Mouse (Mus musculus): ENCODE results near the gene Pde3a. TPM values are rescaled to one million over a fixed set of nuclear protein-coding genes. Genes with fewer than 3 reads are reported as not detected.

Pde3a gene
- polyA plus RNA-seq, 1 experiment from 2014 or later: 6.3 TPM

DNA sequence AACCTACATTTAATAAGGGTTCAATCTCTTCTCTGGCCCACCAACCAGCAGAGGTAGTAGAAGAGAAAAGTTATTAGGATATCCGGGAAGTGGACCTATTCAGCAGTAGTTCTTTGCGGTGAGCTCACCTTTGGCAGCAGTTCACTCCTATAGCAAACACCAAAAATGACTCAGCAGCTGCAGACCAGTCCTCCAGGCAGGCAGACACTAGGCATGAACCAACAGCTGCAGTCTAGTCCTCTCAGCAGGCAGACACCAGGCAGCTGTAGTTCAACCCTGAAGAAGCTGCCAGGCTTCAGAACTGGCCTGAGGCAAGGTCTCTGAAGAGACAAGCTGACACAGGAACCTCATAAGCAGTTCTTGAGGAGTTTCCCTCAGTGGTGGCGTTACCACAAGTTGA, 207.5 kb downstream of the Pde3a start:
- WGBS: 86% methylated on average over 3 of the region's 3 CpGs
- Histone ChIP-seq H3K4me1 (0 out of 2 replicates have a peak, but pooled peaks cover 7% of the 10 kb centered on the region), H3K27me3 (no peaks in the 10 kb centered on the region), H3K9ac (no peak overlapping the region), H3K27ac (no peak overlapping the region), H3K4me2 (no peak overlapping the region), H3K9me3 (no peaks in the 10 kb centered on the region), H3K36me3 (no peaks in the 10 kb centered on the region), H3K4me3 (no peak overlapping the region)
- no peak for ATAC-seq (ENCODE audit: insufficient number of reproducible peaks, insufficient read depth, low FRiP score, low TSS enrichment, low read depth)

GRCm38 (mm10) chr6:141470251-141470650, 221.2 kb downstream of the Pde3a start:
- H3K4me1 ChIP-seq: peaks cover 5% of the 10 kb centered on the region
- H3K36me3 ChIP-seq: peaks cover 18% of the 10 kb centered on the region
- H3K9ac ChIP-seq: no peak overlapping the region
- no peak overlapping the region for H3K4me3 ChIP-seq
- no peak for ATAC-seq (ENCODE audit: insufficient number of reproducible peaks, insufficient read depth, low FRiP score, low TSS enrichment, low read depth)
- H3K27me3 ChIP-seq: no peaks in the 10 kb centered on the region
- H3K4me2 ChIP-seq: no peak overlapping the region
- no peak overlapping the region for H3K27ac ChIP-seq
- H3K9me3 ChIP-seq: no peaks in the 10 kb centered on the region
- 83% methylated on average over 2 of the region's 2 CpGs for WGBS

DNA sequence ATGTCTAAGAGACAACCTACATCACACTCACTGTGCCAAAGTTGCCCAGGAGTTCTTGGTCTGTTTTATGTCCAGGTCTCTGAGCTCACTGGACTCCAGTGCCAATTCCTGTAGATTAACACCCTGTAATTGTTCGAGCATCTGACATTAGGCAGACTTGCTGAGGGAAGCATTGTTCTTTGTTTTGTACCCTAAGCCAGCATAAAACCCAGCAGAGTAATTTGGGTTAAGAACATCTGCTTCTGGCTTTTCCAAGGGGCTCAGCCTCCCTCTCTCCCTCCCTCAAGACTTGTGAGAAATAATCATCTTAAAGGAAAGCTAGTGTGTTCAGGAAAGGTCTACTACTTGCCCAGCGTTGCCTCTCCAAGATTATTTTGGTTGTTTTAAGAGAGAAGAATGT, 225.2 kb downstream of the Pde3a start:
- H3K27ac ChIP-seq: 0 out of 2 replicates have a peak overlapping the region, but pooled peaks have one; percentile 39
- 27% methylated on average over 2 of the region's 2 CpGs for WGBS

GRCm38 (mm10) chr6:141474696-141475095, 225.6 kb downstream of the Pde3a start:
- no peak overlapping the region for H3K9ac ChIP-seq
- no peak overlapping the region for H3K4me3 ChIP-seq
- ATAC-seq (ENCODE audit: insufficient number of reproducible peaks, insufficient read depth, low FRiP score, low TSS enrichment, low read depth): 0 out of 2 replicates have a peak, but pooled peaks have one; percentile 43
- H3K27me3 ChIP-seq: no peaks in the 10 kb centered on the region
- H3K27ac ChIP-seq: 0 out of 2 replicates have a peak overlapping the region, but pooled peaks have one; percentile 39
- 16% methylated on average over 3 of the region's 3 CpGs for WGBS
- peaks cover 5% of the 10 kb centered on the region for H3K4me1 ChIP-seq
- no peaks in the 10 kb centered on the region for H3K9me3 ChIP-seq
- H3K4me2 ChIP-seq: no peak overlapping the region
- H3K36me3 ChIP-seq: peaks cover 10% of the 10 kb centered on the region

More for the DNA sequence above, 225.2 kb downstream of the Pde3a start:
- H3K9ac ChIP-seq: no peak overlapping the region
- H3K4me3 ChIP-seq: no peak overlapping the region
- H3K27me3 ChIP-seq: no peaks in the 10 kb centered on the region
- peaks cover 5% of the 10 kb centered on the region for H3K4me1 ChIP-seq
- no peak for ATAC-seq (ENCODE audit: insufficient number of reproducible peaks, insufficient read depth, low FRiP score, low TSS enrichment, low read depth)
- H3K9me3 ChIP-seq: no peaks in the 10 kb centered on the region
- peaks cover 15% of the 10 kb centered on the region for H3K36me3 ChIP-seq
- H3K4me2 ChIP-seq: no peak overlapping the region

GRCm38 (mm10) chr6:141485302-141486021, 236.4 kb downstream of the Pde3a start:
- Histone ChIP-seq H3K36me3 (no peaks in the 10 kb centered on the region; the same call in 1 of the 2 replicates), H3K4me3 (no peak overlapping the region), H3K27ac (no peak overlapping the region), H3K4me2 (no peak overlapping the region), H3K27me3 (no peaks in the 10 kb centered on the region), H3K9ac (no peak overlapping the region), H3K4me1 (no peaks in the 10 kb centered on the region), H3K9me3 (no peaks in the 10 kb centered on the region)
- no peak for ATAC-seq (ENCODE audit: insufficient number of reproducible peaks, insufficient read depth, low FRiP score, low TSS enrichment, low read depth)
- 69% methylated on average over 10 of the region's 10 CpGs for WGBS

DNA sequence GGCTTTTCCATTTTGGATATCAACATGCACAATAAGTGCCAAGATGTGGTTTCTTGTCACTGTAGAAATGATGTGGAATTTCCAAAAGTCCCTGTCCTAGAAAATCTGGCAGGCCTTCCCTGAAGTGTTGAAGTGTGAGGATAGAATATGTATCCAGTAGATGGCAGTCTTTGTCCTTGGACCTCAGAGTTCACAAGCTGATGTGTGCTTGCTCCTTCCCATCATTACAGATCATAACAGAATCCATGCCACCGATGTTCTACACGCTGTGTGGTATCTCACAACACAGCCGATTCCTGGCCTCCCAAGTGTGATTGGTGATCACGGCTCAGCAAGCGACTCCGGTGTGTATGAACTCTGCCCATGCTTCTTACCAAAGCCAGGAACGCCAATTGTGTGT, 238.2 kb downstream of the Pde3a start:
- Histone ChIP-seq H3K9me3 (no peaks in the 10 kb centered on the region), H3K27ac (no peak overlapping the region), H3K4me1 (no peaks in the 10 kb centered on the region), H3K27me3 (no peaks in the 10 kb centered on the region), H3K4me3 (no peak overlapping the region), H3K9ac (no peak overlapping the region), H3K4me2 (no peak overlapping the region), H3K36me3 (peaks cover 6% of the 10 kb centered on the region)
- WGBS: 63% methylated on average over 7 of the region's 7 CpGs
- ATAC-seq (ENCODE audit: insufficient number of reproducible peaks, insufficient read depth, low FRiP score, low TSS enrichment, low read depth): no peak

GRCm38 (mm10) chr6:141488619-141489018, 239.6 kb downstream of the Pde3a start:
- Histone ChIP-seq H3K9ac (no peak overlapping the region), H3K36me3 (peaks cover 17% of the 10 kb centered on the region), H3K4me2 (no peak overlapping the region), H3K4me1 (no peaks in the 10 kb centered on the region), H3K9me3 (no peaks in the 10 kb centered on the region), H3K27me3 (no peaks in the 10 kb centered on the region), H3K4me3 (no peak overlapping the region), H3K27ac (no peak overlapping the region)
- WGBS: 14% methylated on average over 11 of the region's 11 CpGs
- ATAC-seq (ENCODE audit: insufficient number of reproducible peaks, insufficient read depth, low FRiP score, low TSS enrichment, low read depth): no peak

DNA sequence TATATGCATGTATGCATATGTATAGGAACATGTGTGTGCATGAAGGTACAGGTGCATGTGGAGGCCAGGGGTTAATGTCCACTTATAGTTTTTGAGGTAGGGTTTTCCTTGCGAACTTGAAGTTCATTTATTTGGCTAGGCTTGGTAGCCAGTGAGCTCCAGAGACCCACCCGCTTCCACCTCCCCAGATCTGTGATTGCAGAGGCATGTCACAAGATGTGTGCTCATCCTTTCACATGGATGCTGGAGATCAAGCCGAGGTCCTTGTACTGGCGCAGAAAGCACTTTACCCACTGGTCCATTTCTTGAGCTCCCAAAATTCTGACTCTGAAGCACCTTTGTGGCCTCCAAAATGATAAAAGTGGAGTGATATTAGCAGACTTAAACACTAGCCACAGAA, 245.8 kb downstream of the Pde3a start:
- Histone ChIP-seq H3K4me3 (no peak overlapping the region), H3K4me1 (0 out of 2 replicates have a peak, but pooled peaks cover 4% of the 10 kb centered on the region), H3K4me2 (no peak overlapping the region), H3K9ac (no peak overlapping the region), H3K36me3 (peaks cover 37% of the 10 kb centered on the region), H3K9me3 (no peaks in the 10 kb centered on the region), H3K27me3 (no peaks in the 10 kb centered on the region), H3K27ac (no peak overlapping the region)
- WGBS: 91% methylated on average over 4 of the region's 4 CpGs
- ATAC-seq (ENCODE audit: insufficient number of reproducible peaks, insufficient read depth, low FRiP score, low TSS enrichment, low read depth): no peak

DNA sequence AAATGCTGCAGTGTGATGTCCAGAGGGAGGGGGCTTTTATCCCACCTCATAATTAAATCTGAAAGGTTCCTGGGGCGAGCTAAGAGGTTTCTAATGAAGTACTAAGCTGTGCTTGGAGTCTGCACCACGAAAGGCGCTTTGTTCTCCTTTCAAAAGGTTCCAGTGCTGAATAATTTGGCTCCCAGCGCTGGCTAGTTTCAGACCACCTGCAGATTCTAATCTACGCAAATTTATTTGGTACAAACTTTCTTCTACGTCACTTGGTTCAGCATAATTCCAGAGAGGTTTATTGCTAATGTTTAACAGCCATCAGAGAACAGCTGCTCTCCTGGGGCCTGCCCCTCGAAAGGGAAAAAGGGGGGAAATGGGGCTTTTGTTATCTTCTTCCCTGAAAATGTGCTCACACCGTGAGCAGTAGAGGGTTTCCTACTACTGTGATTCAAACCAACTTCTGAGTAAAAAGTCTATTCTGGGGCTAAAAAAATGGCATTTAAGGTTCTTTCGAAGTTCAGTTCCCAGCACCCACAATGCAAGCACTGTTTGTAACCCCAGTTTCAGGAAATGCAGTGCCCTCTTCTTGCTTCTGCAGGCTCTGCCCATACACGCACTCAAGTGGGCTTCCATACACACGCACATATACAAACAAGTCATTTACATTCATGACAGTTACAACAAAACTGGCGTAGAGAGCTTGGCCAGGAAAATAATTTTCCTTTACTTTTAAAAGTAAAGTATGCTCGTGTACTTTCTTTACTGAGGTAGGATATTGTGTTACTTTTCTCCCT, 246.8 kb downstream of the Pde3a start:
- no peak overlapping the region for H3K27ac ChIP-seq
- peaks cover 39% of the 10 kb centered on the region for H3K36me3 ChIP-seq
- no peaks in the 10 kb centered on the region for H3K27me3 ChIP-seq
- no peak for ATAC-seq (ENCODE audit: insufficient number of reproducible peaks, insufficient read depth, low FRiP score, low TSS enrichment, low read depth)
- 20% methylated on average over 13 of the region's 13 CpGs for WGBS
- H3K4me2 ChIP-seq: no peak overlapping the region
- H3K9me3 ChIP-seq: no peaks in the 10 kb centered on the region
- H3K4me3 ChIP-seq: no peak overlapping the region
- 0 out of 2 replicates have a peak, but pooled peaks cover 4% of the 10 kb centered on the region for H3K4me1 ChIP-seq
- H3K9ac ChIP-seq: no peak overlapping the region

- Histone ChIP-seq H3K9me3 (no peaks in the 10 kb centered on the region), H3K9ac (no peak overlapping the region), H3K27ac (no peak overlapping the region), H3K27me3 (no peaks in the 10 kb centered on the region), H3K4me1 (0 out of 2 replicates have a peak, but pooled peaks cover 4% of the 10 kb centered on the region), H3K36me3 (peaks cover 20% of the 10 kb centered on the region), H3K4me2 (no peak overlapping the region), H3K4me3 (no peak overlapping the region)
- ATAC-seq (ENCODE audit: insufficient number of reproducible peaks, insufficient read depth, low FRiP score, low TSS enrichment, low read depth): no peak
These were observed 250.4 kb downstream of the Pde3a start for GRCm38 (mm10) chr6:141499511-141499910.

GRCm38 (mm10) chr6:141501171-141501570, 252.1 kb downstream of the Pde3a start:
- no peak overlapping the region for H3K4me3 ChIP-seq
- no peaks in the 10 kb centered on the region for H3K27me3 ChIP-seq
- no peak overlapping the region for H3K4me2 ChIP-seq
- H3K9me3 ChIP-seq: no peaks in the 10 kb centered on the region
- H3K4me1 ChIP-seq: no peaks in the 10 kb centered on the region
- H3K27ac ChIP-seq: no peak overlapping the region
- H3K9ac ChIP-seq: no peak overlapping the region
- ATAC-seq (ENCODE audit: insufficient number of reproducible peaks, insufficient read depth, low FRiP score, low TSS enrichment, low read depth): no peak
- peaks cover 20% of the 10 kb centered on the region for H3K36me3 ChIP-seq
- WGBS: 83% methylated on average over 3 of the region's 3 CpGs

DNA sequence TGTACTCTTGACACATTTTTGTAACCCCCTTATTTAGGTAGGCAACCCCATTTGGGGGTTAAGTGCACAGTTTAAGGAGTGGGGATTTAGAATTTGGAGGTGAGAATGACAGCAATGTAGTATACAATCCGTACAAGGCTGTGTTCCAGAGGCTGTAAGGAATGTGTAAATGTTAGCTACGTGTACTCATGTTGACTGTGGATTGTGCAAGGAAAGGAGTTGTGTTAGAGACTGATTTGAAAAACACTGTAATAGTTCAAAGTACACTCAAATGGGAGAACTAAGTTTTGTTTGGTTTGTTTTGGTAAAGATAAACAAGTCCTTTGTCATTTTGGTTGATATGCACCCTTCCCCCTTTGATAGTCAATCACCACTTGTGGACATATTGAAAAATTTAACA, 273.5 kb downstream of the Pde3a start:
- Histone ChIP-seq H3K9ac (no peak overlapping the region), H3K4me2 (no peak overlapping the region), H3K9me3 (no peaks in the 10 kb centered on the region), H3K4me3 (no peak overlapping the region), H3K4me1 (no peaks in the 10 kb centered on the region), H3K27ac (no peak overlapping the region), H3K36me3 (no peaks in the 10 kb centered on the region), H3K27me3 (no peaks in the 10 kb centered on the region)
- ATAC-seq (ENCODE audit: insufficient number of reproducible peaks, insufficient read depth, low FRiP score, low TSS enrichment, low read depth): no peak
- WGBS: 78% methylated on average over 2 of the region's 2 CpGs
